Mouse (Mus musculus): ENCODE data around the gene Cpeb1. TPM values are rescaled to one million over a fixed set of nuclear protein-coding genes. Genes with fewer than 3 reads are reported as not detected.

The Cpeb1 gene
- total RNA-seq, 1 experiment, result 5.8 TPM

GRCm38 (mm10) chr7:81464116-81464515 lies 8.9 kb upstream of the Cpeb1 start:
- no peaks in the 10 kb centered on the region for H3K4me1 ChIP-seq (ENCODE audit: control insufficient read depth in 2 of 2, insufficient read depth in 2 of 2, low read length in 2 of 2, poor library complexity in 1 of 2)
- in situ Hi-C loops (cut with MboI; ENCODE audit: low sequenced_read_pairs in 2 of 2, unreplicated experiment in 2 of 2), result no loop called here
- no peak overlapping the region for H3K9ac ChIP-seq (ENCODE audit: insufficient read depth, low read depth, low read length, poor library complexity, severe bottlenecking)
- DNase-seq (ENCODE audit: low read depth, low spot score), result no peak
- no peaks in the 10 kb centered on the region for H3K9me3 ChIP-seq (ENCODE audit: control insufficient read depth, insufficient read depth, low read depth, low read length)
- TF ChIP-seq MAFK (IDR thresholded peaks at IDR 0.05; ENCODE audit: insufficient read depth, low read depth, low read length) (no peak), CHD2 (IDR thresholded peaks at IDR 0.05; ENCODE audit: low read depth, low read length) (no peak), ZNF384 (IDR thresholded peaks at IDR 0.05; ENCODE audit: low read depth, low read length) (no peak), ZC3H11A (IDR thresholded peaks at IDR 0.05; ENCODE audit: borderline replicate concordance, low read depth, low read length) (no peak), HCFC1 (IDR thresholded peaks at IDR 0.05; ENCODE audit: borderline replicate concordance, insufficient read depth, low read length) (no peak)
- no peak overlapping the region for H3K27ac ChIP-seq (ENCODE audit: insufficient read depth, low read depth, low read length, poor library complexity, severe bottlenecking)
- no peaks in the 10 kb centered on the region for H3K36me3 ChIP-seq (ENCODE audit: control insufficient read depth, insufficient read depth, low read length, poor library complexity, severe bottlenecking)
- no peak overlapping the region for H3K4me3 ChIP-seq (ENCODE audit: insufficient read depth in 1 of 2, low read depth in 1 of 2, low read length in 2 of 2, poor library complexity in 1 of 2, severe bottlenecking in 1 of 2)

GRCm38 (mm10) chr7:81462815-81463214 lies 7.5 kb upstream of the Cpeb1 start:
- TF ChIP-seq HCFC1 (IDR thresholded peaks at IDR 0.05; ENCODE audit: borderline replicate concordance, insufficient read depth, low read length) (no peak), CHD2 (IDR thresholded peaks at IDR 0.05; ENCODE audit: low read depth, low read length) (no peak), ZNF384 (IDR thresholded peaks at IDR 0.05; ENCODE audit: low read depth, low read length) (no peak), MAFK (IDR thresholded peaks at IDR 0.05; ENCODE audit: insufficient read depth, low read depth, low read length) (no peak), ZC3H11A (IDR thresholded peaks at IDR 0.05; ENCODE audit: borderline replicate concordance, low read depth, low read length) (no peak)
- H3K4me1 ChIP-seq (ENCODE audit: control insufficient read depth in 2 of 2, insufficient read depth in 2 of 2, low read length in 2 of 2, poor library complexity in 1 of 2), result no peaks in the 10 kb centered on the region
- no peak overlapping the region for H3K4me3 ChIP-seq (ENCODE audit: insufficient read depth in 1 of 2, low read depth in 1 of 2, low read length in 2 of 2, poor library complexity in 1 of 2, severe bottlenecking in 1 of 2)
- no peaks in the 10 kb centered on the region for H3K9me3 ChIP-seq (ENCODE audit: control insufficient read depth, insufficient read depth, low read depth, low read length)
- in situ Hi-C loops (cut with MboI; ENCODE audit: low sequenced_read_pairs in 2 of 2, unreplicated experiment in 2 of 2), result no loop called here
- no peak overlapping the region for H3K9ac ChIP-seq (ENCODE audit: insufficient read depth, low read depth, low read length, poor library complexity, severe bottlenecking)
- H3K36me3 ChIP-seq (ENCODE audit: control insufficient read depth, insufficient read depth, low read length, poor library complexity, severe bottlenecking), result no peaks in the 10 kb centered on the region
- no peak for DNase-seq (ENCODE audit: low read depth, low spot score)
- no peak overlapping the region for H3K27ac ChIP-seq (ENCODE audit: insufficient read depth, low read depth, low read length, poor library complexity, severe bottlenecking)

GRCm38 (mm10) chr7:81454331-81455039 lies 780 bp downstream of the Cpeb1 start:
- Histone ChIP-seq H3K36me3 (ENCODE audit: control insufficient read depth, insufficient read depth, low read length, poor library complexity, severe bottlenecking) (no peaks in the 10 kb centered on the region), H3K27ac (ENCODE audit: insufficient read depth, low read depth, low read length, poor library complexity, severe bottlenecking) (no peak overlapping the region), H3K4me1 (ENCODE audit: control insufficient read depth in 2 of 2, insufficient read depth in 2 of 2, low read length in 2 of 2, poor library complexity in 1 of 2) (peaks cover 0 to 8% of the 10 kb centered on the region in 2 experiments; a peak in 2 of 4 replicates), H3K4me3 (ENCODE audit: insufficient read depth in 1 of 2, low read depth in 1 of 2, low read length in 2 of 2, poor library complexity in 1 of 2, severe bottlenecking in 1 of 2) (peak overlapping the region; percentile 64 to 79), H3K9me3 (ENCODE audit: control insufficient read depth, insufficient read depth, low read depth, low read length) (no peaks in the 10 kb centered on the region), H3K9ac (ENCODE audit: insufficient read depth, low read depth, low read length, poor library complexity, severe bottlenecking) (peak overlapping the region; percentile 50; the same call in 1 of the 2 replicates)
- no peak for DNase-seq (ENCODE audit: low read depth, low spot score)
- no peak for TF ChIP-seq ZC3H11A (IDR thresholded peaks at IDR 0.05; ENCODE audit: borderline replicate concordance, low read depth, low read length)
- in situ Hi-C loops (cut with MboI; ENCODE audit: low sequenced_read_pairs in 2 of 2, unreplicated experiment in 2 of 2), result no loop called here

GRCm38 (mm10) chr7:81453443-81454274 lies 1.6 kb downstream of the Cpeb1 start:
- in situ Hi-C loops (cut with MboI; ENCODE audit: low sequenced_read_pairs in 2 of 2, unreplicated experiment in 2 of 2), result no loop called here
- H3K9ac ChIP-seq (ENCODE audit: insufficient read depth, low read depth, low read length, poor library complexity, severe bottlenecking), result peak overlapping the region; percentile 50; the same call in 1 of the 2 replicates
- no peak for TF ChIP-seq CHD2 (IDR thresholded peaks at IDR 0.05; ENCODE audit: low read depth, low read length)
- TF ChIP-seq HCFC1 (IDR thresholded peaks at IDR 0.05; ENCODE audit: borderline replicate concordance, insufficient read depth, low read length), result no peak
- no peak for TF ChIP-seq ZNF384 (IDR thresholded peaks at IDR 0.05; ENCODE audit: low read depth, low read length)
- TF ChIP-seq ZC3H11A (IDR thresholded peaks at IDR 0.05; ENCODE audit: borderline replicate concordance, low read depth, low read length), result no peak
- no peak for TF ChIP-seq MAFK (IDR thresholded peaks at IDR 0.05; ENCODE audit: insufficient read depth, low read depth, low read length)
- H3K9me3 ChIP-seq (ENCODE audit: control insufficient read depth, insufficient read depth, low read depth, low read length), result no peaks in the 10 kb centered on the region
- H3K27ac ChIP-seq (ENCODE audit: insufficient read depth, low read depth, low read length, poor library complexity, severe bottlenecking), result no peak overlapping the region
- peaks cover 0 to 8% of the 10 kb centered on the region in 2 experiments; a peak in 2 of 4 replicates for H3K4me1 ChIP-seq (ENCODE audit: control insufficient read depth in 2 of 2, insufficient read depth in 2 of 2, low read length in 2 of 2, poor library complexity in 1 of 2)
- H3K4me3 ChIP-seq (ENCODE audit: insufficient read depth in 1 of 2, low read depth in 1 of 2, low read length in 2 of 2, poor library complexity in 1 of 2, severe bottlenecking in 1 of 2), result peak overlapping the region; percentile 64 to 79; a peak in 3 of 4 replicates
- no peak for DNase-seq (ENCODE audit: low read depth, low spot score)
- H3K36me3 ChIP-seq (ENCODE audit: control insufficient read depth, insufficient read depth, low read length, poor library complexity, severe bottlenecking), result no peaks in the 10 kb centered on the region
